Mouse (Mus musculus): ENCODE results near the gene Abhd12. TPM values are rescaled to one million over a fixed set of nuclear protein-coding genes. Genes with fewer than 3 reads are reported as not detected.

The Abhd12 gene
- polyA plus RNA-seq, 1 experiment from 2014 or later: 43.2 TPM

DNA sequence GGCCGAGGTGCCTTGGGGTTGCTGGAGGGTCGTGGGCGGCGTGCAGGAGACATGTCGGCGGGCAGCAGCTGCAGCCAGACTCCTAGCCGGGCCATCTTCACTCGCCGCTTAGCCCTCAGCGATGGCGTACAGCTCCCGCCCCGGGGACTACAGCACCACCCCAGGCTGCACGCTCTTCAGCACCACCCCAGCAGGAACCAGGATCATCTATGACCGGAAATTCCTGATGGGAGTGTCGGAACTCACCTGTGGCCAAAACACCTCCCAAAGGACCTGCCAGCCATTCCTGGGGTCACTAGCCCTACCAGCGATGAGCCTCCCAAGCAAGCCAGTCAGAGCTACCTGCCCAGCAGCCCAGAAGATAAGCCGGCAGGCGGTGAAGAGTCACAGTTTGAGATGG lies 28.9 kb upstream of the Abhd12 start:
- 75% methylated on average over 19 of the region's 19 CpGs for WGBS
- H3K36me3 ChIP-seq (ENCODE audit: control insufficient read depth, insufficient read depth): peaks cover 2% of the 10 kb centered on the region; the same call in 1 of the 2 replicates
- no peak overlapping the region for H3K4me3 ChIP-seq (ENCODE audit: low read length)
- no peak for ATAC-seq (replicated peaks; ENCODE audit: extremely low read depth, insufficient read depth, low FRiP score)
- no peaks in the 10 kb centered on the region for H3K9me3 ChIP-seq (replicated peaks; ENCODE audit: control insufficient read depth, low read length)
- H3K9ac ChIP-seq (ENCODE audit: low read length): no peak overlapping the region
- H3K27me3 ChIP-seq (ENCODE audit: control insufficient read depth, insufficient read depth, low read length): no peaks in the 10 kb centered on the region
- no peak overlapping the region for H3K4me2 ChIP-seq (ENCODE audit: low read depth, low read length)
- no peak overlapping the region for H3K27ac ChIP-seq (ENCODE audit: low read length)
- H3K4me1 ChIP-seq (ENCODE audit: control insufficient read depth, insufficient read depth, low read length): no peaks in the 10 kb centered on the region

DNA sequence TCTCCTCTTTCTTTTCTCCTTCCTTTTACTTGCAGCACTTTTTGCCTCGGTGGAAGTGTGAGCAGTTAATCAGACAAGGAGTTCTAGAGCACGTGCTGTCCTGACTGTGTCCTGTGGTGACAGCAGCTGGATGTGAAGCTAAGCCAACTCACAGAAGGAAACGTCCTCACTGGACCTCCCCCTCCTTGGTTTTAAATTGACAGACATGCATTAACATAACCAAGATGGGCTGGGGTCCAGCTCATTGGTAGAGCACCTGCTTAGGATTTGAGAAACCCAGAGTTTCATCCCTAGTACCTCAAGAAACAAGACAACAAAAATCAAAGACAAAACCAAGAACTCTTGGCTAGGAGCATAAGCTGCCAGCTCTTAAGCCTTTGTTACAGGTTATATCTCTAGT lies 26.3 kb upstream of the Abhd12 start:
- Histone ChIP-seq H3K27ac (ENCODE audit: low read length) (no peak overlapping the region), H3K4me1 (ENCODE audit: control insufficient read depth, insufficient read depth, low read length) (no peaks in the 10 kb centered on the region), H3K9ac (ENCODE audit: low read length) (no peak overlapping the region), H3K4me2 (ENCODE audit: low read depth, low read length) (no peak overlapping the region), H3K36me3 (ENCODE audit: control insufficient read depth, insufficient read depth) (peaks cover 2% of the 10 kb centered on the region; the same call in 1 of the 2 replicates), H3K4me3 (ENCODE audit: low read length) (no peak overlapping the region), H3K9me3 (replicated peaks; ENCODE audit: control insufficient read depth, low read length) (no peaks in the 10 kb centered on the region), H3K27me3 (ENCODE audit: control insufficient read depth, insufficient read depth, low read length) (no peaks in the 10 kb centered on the region)
- no peak for ATAC-seq (replicated peaks; ENCODE audit: extremely low read depth, insufficient read depth, low FRiP score)
- 44% methylated on average over 3 of the region's 3 CpGs for WGBS

DNA sequence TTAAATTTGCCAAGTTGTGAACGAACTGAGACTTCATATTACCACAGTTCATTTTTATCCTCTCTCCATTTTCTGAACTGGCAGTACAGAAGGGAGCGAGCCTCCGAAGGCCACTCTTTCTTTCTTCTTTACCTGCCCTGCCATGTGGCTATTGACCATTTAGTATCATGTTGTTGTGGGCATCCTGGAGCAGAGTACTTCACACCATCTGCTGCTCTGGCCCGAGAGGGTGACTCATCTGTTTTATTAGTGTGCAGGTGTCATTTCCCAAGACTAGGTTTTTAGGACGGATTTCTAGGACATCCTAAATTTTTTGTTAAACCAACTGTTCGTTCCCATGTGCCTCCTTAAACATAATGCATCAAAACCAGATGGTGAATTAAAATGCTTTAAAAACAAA lies 24.6 kb upstream of the Abhd12 start:
- 85% methylated on average over 6 of the region's 6 CpGs for WGBS
- Histone ChIP-seq H3K9ac (ENCODE audit: low read length) (no peak overlapping the region), H3K4me2 (ENCODE audit: low read depth, low read length) (no peak overlapping the region), H3K4me1 (ENCODE audit: control insufficient read depth, insufficient read depth, low read length) (no peaks in the 10 kb centered on the region), H3K27ac (ENCODE audit: low read length) (no peak overlapping the region), H3K27me3 (ENCODE audit: control insufficient read depth, insufficient read depth, low read length) (no peaks in the 10 kb centered on the region), H3K36me3 (ENCODE audit: control insufficient read depth, insufficient read depth) (peaks cover 2% of the 10 kb centered on the region; the same call in 1 of the 2 replicates), H3K4me3 (ENCODE audit: low read length) (no peak overlapping the region), H3K9me3 (replicated peaks; ENCODE audit: control insufficient read depth, low read length) (no peaks in the 10 kb centered on the region)
- ATAC-seq (replicated peaks; ENCODE audit: extremely low read depth, insufficient read depth, low FRiP score): no peak

DNA sequence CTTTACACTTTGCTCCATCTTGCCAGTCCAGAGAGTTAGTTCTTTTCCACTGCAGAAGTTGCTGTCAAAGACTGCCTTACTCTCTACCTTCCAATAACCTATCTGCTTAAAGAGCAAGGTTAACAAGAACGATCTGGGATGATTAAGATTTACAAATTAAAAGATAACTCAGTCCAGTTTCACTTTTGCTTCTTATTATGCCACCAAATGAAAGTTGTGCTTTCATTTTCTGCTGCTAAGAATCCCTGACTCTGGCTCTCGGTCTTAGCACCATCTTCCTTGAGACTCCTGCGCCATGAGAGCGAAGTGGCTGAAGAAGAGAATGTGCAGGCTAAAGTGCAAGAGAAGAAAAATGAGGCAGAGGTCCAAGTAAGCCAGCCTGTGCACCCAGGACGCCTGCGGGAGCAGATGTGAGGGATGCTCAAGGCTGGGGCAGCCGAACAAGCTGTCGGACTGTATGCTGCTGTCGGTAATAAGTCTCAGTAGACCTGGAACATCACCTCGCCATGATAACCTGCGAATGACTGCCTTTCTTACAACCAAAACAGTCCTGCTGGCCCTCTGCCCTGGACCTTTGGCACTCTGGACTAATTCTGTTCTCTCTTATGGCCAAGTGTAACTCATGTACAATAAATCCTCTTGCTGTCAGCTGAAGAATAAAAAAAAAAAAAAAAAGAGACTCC lies 22.6 kb upstream of the Abhd12 start:
- no peak overlapping the region for H3K9ac ChIP-seq (ENCODE audit: low read length)
- no peak overlapping the region for H3K4me3 ChIP-seq (ENCODE audit: low read length)
- no peak overlapping the region for H3K27ac ChIP-seq (ENCODE audit: low read length)
- peaks cover 4% of the 10 kb centered on the region; the same call in 1 of the 2 replicates for H3K36me3 ChIP-seq (ENCODE audit: control insufficient read depth, insufficient read depth)
- H3K9me3 ChIP-seq (replicated peaks; ENCODE audit: control insufficient read depth, low read length): no peaks in the 10 kb centered on the region
- no peak for ATAC-seq (replicated peaks; ENCODE audit: extremely low read depth, insufficient read depth, low FRiP score)
- WGBS: 92% methylated on average over 11 of the region's 11 CpGs
- no peaks in the 10 kb centered on the region for H3K27me3 ChIP-seq (ENCODE audit: control insufficient read depth, insufficient read depth, low read length)
- 0 out of 2 replicates have a peak, but pooled peaks cover 2% of the 10 kb centered on the region for H3K4me1 ChIP-seq (ENCODE audit: control insufficient read depth, insufficient read depth, low read length)
- no peak overlapping the region for H3K4me2 ChIP-seq (ENCODE audit: low read depth, low read length)

DNA sequence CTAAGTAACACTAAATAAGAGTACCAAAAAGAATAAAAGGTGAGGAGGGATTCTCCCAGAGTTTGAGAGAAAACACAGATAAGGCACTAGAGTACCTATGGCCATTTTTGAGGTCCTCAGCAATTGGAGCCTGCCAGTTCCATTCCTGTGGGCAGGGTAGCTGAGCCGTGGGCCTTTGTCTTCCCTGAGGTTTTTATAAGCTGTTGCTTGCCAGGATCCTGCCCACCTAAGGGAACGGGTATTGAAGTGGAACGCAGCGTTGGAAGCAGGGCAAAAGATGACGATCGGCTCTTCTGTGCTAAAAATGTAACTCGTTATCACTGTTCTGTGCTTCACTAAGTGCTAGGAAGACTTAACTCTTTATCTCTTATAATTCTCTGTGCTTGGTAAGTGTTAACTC lies 19.0 kb upstream of the Abhd12 start:
- peaks cover 3% of the 10 kb centered on the region; the same call in 1 of the 2 replicates for H3K36me3 ChIP-seq (ENCODE audit: control insufficient read depth, insufficient read depth)
- no peak for ATAC-seq (replicated peaks; ENCODE audit: extremely low read depth, insufficient read depth, low FRiP score)
- no peak overlapping the region for H3K4me3 ChIP-seq (ENCODE audit: low read length)
- H3K27ac ChIP-seq (ENCODE audit: low read length): 0 out of 2 replicates have a peak overlapping the region, but pooled peaks have one; percentile 29
- WGBS: 39% methylated on average over 7 of the region's 7 CpGs
- H3K27me3 ChIP-seq (ENCODE audit: control insufficient read depth, insufficient read depth, low read length): no peaks in the 10 kb centered on the region
- H3K4me1 ChIP-seq (ENCODE audit: control insufficient read depth, insufficient read depth, low read length): 0 out of 2 replicates have a peak, but pooled peaks cover 2% of the 10 kb centered on the region
- no peaks in the 10 kb centered on the region for H3K9me3 ChIP-seq (replicated peaks; ENCODE audit: control insufficient read depth, low read length)
- H3K4me2 ChIP-seq (ENCODE audit: low read depth, low read length): no peak overlapping the region
- H3K9ac ChIP-seq (ENCODE audit: low read length): no peak overlapping the region

DNA sequence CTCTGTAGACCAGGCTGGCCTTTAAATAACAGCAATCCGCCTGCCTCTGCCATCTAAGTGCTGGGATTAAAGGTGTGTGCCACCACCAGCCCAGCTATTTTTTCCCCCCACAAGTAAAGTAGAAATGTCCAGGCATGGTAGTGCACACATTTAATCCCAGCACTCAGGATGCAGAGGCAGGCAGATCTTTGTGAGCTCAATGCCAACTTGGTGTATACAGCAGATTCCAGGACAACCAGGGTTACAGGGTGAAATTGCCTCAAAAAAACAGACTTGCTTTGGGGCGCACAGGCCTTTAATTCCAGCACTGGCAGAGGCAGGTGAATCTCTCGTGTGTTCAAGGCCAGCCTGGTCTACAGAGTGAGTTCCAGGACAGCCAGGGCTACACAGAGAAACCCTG lies 18.5 kb upstream of the Abhd12 start:
- WGBS: 91% methylated on average over 3 of the region's 3 CpGs
- peaks cover 4% of the 10 kb centered on the region; the same call in 1 of the 2 replicates for H3K36me3 ChIP-seq (ENCODE audit: control insufficient read depth, insufficient read depth)

DNA sequence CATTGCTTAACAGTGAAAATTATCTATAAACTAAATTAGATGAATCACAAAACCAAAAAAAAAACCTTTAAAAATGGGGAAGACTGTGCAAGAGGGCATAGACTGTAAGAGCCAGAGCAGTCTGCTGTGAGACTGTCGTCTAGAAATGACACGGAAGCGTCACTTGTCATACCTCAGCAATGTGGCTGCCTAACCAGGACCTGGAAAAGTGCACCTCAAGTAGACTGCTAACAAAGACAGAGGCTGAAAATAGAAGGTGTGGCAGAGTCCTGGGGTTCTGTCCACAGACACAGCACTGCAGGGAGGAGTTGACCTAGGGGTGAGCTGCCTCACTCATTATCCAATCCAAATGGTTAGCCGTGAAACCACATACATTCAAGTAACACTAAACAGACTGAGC lies 17.6 kb upstream of the Abhd12 start:
- Histone ChIP-seq H3K4me2 (ENCODE audit: low read depth, low read length) (no peak overlapping the region), H3K9ac (ENCODE audit: low read length) (no peak overlapping the region), H3K4me3 (ENCODE audit: low read length) (no peak overlapping the region), H3K27me3 (ENCODE audit: control insufficient read depth, insufficient read depth, low read length) (no peaks in the 10 kb centered on the region), H3K27ac (ENCODE audit: low read length) (peak overlapping the region; percentile 27; the same call in 1 of the 2 replicates), H3K9me3 (replicated peaks; ENCODE audit: control insufficient read depth, low read length) (no peaks in the 10 kb centered on the region), H3K4me1 (ENCODE audit: control insufficient read depth, insufficient read depth, low read length) (0 out of 2 replicates have a peak, but pooled peaks cover 2% of the 10 kb centered on the region), H3K36me3 (ENCODE audit: control insufficient read depth, insufficient read depth) (peaks cover 4% of the 10 kb centered on the region; the same call in 1 of the 2 replicates)
- WGBS: 63% methylated on average over 4 of the region's 4 CpGs
- no peak for ATAC-seq (replicated peaks; ENCODE audit: extremely low read depth, insufficient read depth, low FRiP score)

More for the DNA sequence above, 18.5 kb upstream of the Abhd12 start:
- ATAC-seq (replicated peaks; ENCODE audit: extremely low read depth, insufficient read depth, low FRiP score): no peak
- H3K27me3 ChIP-seq (ENCODE audit: control insufficient read depth, insufficient read depth, low read length): no peaks in the 10 kb centered on the region
- H3K9me3 ChIP-seq (replicated peaks; ENCODE audit: control insufficient read depth, low read length): no peaks in the 10 kb centered on the region
- H3K27ac ChIP-seq (ENCODE audit: low read length): no peak overlapping the region
- 0 out of 2 replicates have a peak, but pooled peaks cover 2% of the 10 kb centered on the region for H3K4me1 ChIP-seq (ENCODE audit: control insufficient read depth, insufficient read depth, low read length)
- no peak overlapping the region for H3K4me3 ChIP-seq (ENCODE audit: low read length)
- H3K9ac ChIP-seq (ENCODE audit: low read length): no peak overlapping the region
- H3K4me2 ChIP-seq (ENCODE audit: low read depth, low read length): no peak overlapping the region

DNA sequence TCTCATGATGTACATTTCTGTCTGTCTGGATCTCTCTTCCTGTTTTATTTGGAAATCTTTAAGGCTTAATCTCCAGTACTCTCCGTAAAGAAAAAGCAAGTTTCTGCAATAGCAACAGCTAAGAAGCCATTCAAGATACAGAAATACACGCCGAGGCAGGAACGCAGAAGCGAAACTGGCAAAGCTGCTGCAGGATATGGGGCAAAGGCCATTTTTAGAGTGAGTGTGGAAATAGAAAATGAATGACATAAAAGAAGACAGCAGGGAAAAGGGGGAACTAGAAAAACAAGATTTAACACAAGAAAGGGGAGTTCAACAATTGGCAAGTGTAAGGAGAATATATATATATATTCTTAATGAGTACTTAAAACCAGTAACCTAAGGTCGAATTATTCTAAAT lies 17.2 kb upstream of the Abhd12 start:
- no peak overlapping the region for H3K27ac ChIP-seq (ENCODE audit: low read length)
- H3K4me2 ChIP-seq (ENCODE audit: low read depth, low read length): no peak overlapping the region
- WGBS: 76% methylated on average over 6 of the region's 6 CpGs
- H3K36me3 ChIP-seq (ENCODE audit: control insufficient read depth, insufficient read depth): peaks cover 4% of the 10 kb centered on the region; the same call in 1 of the 2 replicates
- ATAC-seq (replicated peaks; ENCODE audit: extremely low read depth, insufficient read depth, low FRiP score): no peak
- H3K4me1 ChIP-seq (ENCODE audit: control insufficient read depth, insufficient read depth, low read length): 0 out of 2 replicates have a peak, but pooled peaks cover 2% of the 10 kb centered on the region
- H3K4me3 ChIP-seq (ENCODE audit: low read length): no peak overlapping the region
- no peaks in the 10 kb centered on the region for H3K9me3 ChIP-seq (replicated peaks; ENCODE audit: control insufficient read depth, low read length)
- no peak overlapping the region for H3K9ac ChIP-seq (ENCODE audit: low read length)
- no peaks in the 10 kb centered on the region for H3K27me3 ChIP-seq (ENCODE audit: control insufficient read depth, insufficient read depth, low read length)

DNA sequence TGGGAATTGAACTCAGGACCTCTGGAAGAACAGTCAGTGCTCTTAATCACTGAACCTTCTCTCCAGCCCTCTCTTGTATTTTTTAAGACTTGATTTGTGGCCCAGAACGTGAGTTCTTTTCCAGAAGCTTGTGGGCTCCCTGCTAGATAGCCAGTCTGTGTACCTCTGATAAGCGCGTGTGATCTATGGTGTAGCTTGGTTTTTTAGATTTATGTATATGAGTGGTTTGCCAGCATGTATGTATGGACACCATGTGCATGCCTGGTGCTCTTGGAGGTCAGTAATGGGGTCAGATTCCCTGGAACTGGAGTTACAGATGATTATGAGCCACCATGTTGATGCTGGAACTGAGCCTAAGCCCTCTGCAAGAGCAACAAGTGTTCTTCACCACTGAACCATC lies 16.0 kb upstream of the Abhd12 start:
- H3K4me1 ChIP-seq (ENCODE audit: control insufficient read depth, insufficient read depth, low read length): 0 out of 2 replicates have a peak, but pooled peaks cover 2% of the 10 kb centered on the region
- H3K4me2 ChIP-seq (ENCODE audit: low read depth, low read length): no peak overlapping the region
- H3K4me3 ChIP-seq (ENCODE audit: low read length): no peak overlapping the region
- H3K27ac ChIP-seq (ENCODE audit: low read length): no peak overlapping the region
- H3K9me3 ChIP-seq (replicated peaks; ENCODE audit: control insufficient read depth, low read length): no peaks in the 10 kb centered on the region
- ATAC-seq (replicated peaks; ENCODE audit: extremely low read depth, insufficient read depth, low FRiP score): no peak
- WGBS: 88% methylated on average over 3 of the region's 3 CpGs
- H3K36me3 ChIP-seq (ENCODE audit: control insufficient read depth, insufficient read depth): peaks cover 4% of the 10 kb centered on the region; the same call in 1 of the 2 replicates
- H3K27me3 ChIP-seq (ENCODE audit: control insufficient read depth, insufficient read depth, low read length): no peaks in the 10 kb centered on the region
- H3K9ac ChIP-seq (ENCODE audit: low read length): no peak overlapping the region
